Mouse (Mus musculus): Measurements from ENCODE around the gene Lrcol1.

The Lrcol1 gene

GRCm38 (mm10) chr5:110344524-110344923 is at the start of gene Lrcol1:
Gene Lrcol1 (plus strand): TSS chr5:110344730.
- no peak for DNase-seq (ENCODE audit: low spot score)

DNA sequence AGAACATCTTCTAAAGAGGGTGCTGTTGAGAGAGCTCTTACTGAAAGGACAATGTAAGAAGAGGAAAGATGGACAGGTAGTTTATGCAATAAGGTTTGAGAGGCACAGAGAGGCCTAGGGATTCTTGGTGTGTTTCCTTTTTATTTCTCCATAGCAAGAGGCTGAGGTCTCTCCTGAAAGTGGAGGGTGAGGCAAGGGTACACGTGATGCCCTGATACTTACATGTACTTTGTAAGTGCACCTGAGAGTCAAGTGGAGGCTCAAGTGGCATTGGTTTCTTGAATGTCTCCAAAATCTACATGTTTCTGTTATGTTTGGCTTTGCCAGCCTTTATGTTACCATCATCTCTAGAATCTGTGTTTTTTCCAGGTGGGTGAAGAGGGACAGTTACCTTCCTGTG is 47.9 kb upstream of the Lrcol1 start:
- no peak for DNase-seq (ENCODE audit: low spot score)

DNA sequence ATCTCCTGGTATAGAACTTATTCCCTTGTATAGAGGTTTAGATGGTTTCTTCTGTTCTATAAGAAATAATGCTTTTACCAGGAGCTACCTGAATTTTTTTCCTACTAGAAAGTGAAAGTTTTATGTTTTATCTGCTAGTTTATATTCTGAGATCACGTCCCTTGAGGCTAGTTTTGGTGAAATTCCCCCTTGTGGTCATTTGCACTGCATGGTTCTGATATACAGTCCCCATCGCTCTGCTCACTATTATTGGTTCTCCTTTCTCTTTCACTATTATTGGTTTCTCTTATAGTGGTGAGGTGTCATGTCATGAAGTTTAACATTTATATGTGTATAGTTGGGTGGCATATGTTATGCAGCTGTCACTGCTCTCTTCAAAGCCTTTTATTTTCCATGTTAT is 43.9 kb upstream of the Lrcol1 start:
- no peak for DNase-seq (ENCODE audit: low spot score)

- DNase-seq (ENCODE audit: low spot score): no peak
Measured at GRCm38 (mm10) chr5:110308861-110309260, 35.7 kb upstream of the Lrcol1 start.

GRCm38 (mm10) chr5:110313127-110313526 is 31.4 kb upstream of the Lrcol1 start:
- DNase-seq (ENCODE audit: low spot score): no peak

DNA sequence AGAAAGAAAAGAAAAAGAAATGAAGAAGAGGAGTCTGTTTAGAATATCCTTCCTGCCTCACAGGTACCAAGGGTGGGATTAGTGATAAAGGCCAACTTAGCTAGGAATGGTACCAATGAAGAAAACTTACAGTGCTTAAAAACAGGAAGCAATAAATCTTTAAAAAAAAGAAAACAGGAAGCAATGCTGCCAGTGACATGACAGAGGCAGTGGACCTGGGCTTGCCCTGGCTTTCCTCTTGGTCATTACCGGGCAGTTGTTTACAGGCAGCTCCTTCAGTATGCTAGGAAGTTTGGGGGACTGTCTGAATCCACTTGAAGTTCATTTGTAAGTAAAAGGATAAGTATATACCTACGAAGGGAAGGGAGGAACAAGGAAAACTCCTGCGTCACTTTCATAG is 14.0 kb upstream of the Lrcol1 start:
- no peak for DNase-seq (ENCODE audit: low spot score)

- DNase-seq (ENCODE audit: low spot score): no peak
Measured at GRCm38 (mm10) chr5:110338792-110339191, 5.7 kb upstream of the Lrcol1 start.

- no peak for DNase-seq (ENCODE audit: low spot score)
Measured at GRCm38 (mm10) chr5:110342648-110343284, 1.8 kb upstream of the Lrcol1 start, which contains the start of gene P2rx2. Gene P2rx2 (minus strand): TSS chr5:110343212.

- DNase-seq (ENCODE audit: low spot score): no peak
Measured at GRCm38 (mm10) chr5:110345553-110345952, 1.0 kb downstream of the Lrcol1 start.

- DNase-seq (ENCODE audit: low spot score): no peak
Measured at GRCm38 (mm10) chr5:110347006-110347405, 2.5 kb downstream of the Lrcol1 start.

DNA sequence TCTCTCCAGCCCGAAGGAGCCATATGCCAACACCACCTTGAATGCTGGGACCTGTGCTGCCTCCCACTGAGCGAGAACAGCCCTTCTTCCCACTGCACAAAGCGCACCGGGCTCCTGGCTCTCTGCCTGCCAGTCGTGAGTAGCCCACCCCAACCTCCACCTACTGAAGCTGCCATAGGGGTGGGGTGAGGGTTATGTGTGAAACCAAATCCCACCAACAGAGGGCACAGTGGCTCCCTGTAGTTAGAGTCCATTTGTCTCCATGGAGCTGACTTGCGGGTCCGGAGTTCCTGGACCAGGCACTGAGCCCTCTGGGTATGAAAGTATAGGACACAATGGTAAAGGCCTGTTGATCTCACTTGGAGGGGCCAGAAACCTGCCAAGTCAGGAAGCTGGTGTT is 10.2 kb downstream of the Lrcol1 start:
- no peak for DNase-seq (ENCODE audit: low spot score)

DNA sequence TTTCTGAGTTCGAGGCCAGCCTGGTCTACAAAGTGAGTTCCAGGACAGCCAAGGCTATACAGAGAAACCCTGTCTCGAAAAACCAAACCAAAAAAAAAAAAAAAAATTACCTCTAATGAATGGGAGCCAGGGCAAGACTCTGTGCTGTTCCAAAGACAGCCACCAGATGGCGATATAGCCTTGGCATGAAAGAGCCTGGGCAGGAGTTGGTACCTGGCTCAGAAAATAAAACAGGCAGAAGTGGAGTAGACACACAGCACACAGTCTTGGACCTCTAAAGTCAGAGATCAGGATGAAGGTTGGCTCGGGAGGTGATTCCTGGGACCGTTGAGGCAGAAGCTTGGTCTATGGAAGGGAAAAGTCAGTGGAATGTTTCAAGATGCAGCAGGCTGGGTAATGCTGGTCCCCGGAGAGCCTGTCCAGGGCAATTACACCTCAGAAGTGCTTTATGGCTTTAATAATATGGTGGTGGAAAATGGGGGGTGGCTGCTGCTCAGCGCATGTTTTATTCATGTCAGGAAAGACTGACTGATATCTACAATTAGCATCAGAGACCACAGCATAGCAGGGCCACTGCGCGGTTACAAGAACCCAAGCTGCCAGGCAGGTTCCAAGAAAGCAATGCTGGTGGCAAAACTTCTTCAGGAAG is 13.1 kb downstream of the Lrcol1 start:
- DNase-seq (ENCODE audit: low spot score): peak; percentile 73

GRCm38 (mm10) chr5:110361465-110361864 is 16.9 kb downstream of the Lrcol1 start:
- DNase-seq (ENCODE audit: low spot score): no peak

- no peak for DNase-seq (ENCODE audit: low spot score)
Measured at GRCm38 (mm10) chr5:110362813-110363178, 18.3 kb downstream of the Lrcol1 start.

DNA sequence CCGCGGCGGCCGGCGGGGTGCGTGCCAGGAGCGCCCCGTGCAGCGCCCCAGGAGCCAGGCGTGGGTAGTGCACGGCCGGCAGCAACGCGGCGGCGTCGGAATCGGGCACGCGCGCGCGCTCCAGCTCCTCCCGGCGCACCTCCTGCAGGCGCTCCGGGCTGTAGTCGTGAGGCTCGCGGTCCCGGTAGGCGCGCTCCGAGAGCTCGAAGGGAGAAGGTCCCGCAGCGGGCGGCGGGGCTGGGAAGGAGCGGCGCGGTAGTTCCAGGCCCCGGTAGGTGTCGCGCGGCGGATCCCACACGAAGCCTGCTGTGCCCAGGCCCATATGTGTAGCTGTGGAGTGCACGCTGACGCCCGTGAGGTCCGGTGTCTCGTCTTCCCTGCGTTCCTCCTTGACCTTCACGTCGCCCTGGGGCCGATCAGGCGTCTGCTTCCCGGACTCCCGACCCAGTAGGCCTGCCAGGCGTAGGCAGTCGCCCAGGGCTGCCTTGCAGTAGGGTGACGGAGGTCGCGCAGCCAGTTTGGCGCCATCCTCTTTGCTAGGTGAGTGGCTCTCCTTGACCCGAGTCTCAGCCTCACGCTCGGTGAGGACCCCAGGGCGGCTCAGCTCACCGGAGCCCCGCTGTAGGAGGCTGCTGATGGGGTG is 18.8 kb downstream of the Lrcol1 start:
- DNase-seq (ENCODE audit: low spot score): peak; percentile 57

DNA sequence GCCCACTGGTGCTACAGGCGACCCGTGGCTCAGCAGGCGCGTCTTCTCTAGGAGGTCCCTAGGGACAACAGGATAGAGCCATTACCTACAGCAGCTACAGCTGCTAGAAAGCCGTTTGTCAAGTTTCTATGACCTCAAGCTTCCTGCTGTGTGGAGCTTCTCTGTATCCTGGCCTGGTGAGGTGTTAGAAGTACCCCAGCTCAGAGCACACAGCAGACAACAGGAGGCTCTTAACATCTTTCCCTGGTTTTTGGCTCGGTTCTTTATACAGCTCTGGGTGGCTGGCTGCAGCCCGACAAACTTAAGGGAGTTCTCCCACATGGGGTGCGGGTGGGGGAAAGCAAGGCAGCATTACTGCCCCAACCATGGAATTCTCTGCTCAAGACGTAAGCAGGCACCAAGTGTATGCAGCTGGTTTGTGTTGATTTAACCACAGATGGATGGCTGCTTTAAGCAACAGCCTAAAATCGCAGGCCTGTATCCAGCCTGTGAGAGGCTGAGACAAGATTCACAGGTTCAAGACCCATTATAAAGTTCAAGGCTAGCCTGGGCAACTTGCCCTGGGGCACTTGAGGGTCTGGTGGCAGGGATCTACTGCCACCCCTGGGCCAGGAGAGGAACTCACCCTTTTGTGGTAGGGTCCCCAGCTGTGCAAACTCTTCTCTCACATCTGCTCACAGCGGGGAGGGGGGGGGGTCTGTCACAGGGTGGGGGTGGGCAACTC is 19.5 kb downstream of the Lrcol1 start:
- DNase-seq (ENCODE audit: low spot score): no peak

DNA sequence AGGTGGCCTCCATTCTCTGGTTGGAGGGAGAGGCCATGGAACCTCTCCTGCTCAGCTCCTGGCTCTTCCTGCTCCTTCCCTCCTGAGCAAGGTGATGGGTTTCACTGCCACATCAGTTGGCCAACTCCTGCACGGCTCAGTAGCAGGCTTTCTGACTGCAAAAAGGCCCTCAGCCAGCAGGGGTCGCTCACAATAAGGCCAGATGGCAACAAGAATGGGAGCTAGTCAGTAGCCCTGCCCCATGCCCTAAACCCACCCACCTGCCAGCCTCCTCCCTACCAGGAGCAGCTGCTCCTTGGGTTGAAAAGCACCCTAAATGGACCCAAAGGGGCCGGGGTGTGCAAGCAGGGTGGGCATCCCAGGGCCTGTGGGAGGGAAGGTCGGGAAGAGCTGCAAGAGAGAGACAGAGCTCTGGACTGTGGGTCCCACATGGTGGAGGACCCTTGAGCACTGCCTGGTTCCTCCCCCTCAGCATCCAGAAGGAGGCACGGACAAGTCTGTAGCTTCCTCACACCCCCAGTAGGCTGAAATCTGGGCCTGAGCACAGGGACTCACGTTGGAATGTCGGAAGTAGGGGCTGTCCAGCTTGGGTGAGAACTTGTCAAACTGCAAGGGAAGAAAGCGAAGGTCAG is 32.4 kb downstream of the Lrcol1 start:
- peak; percentile 61 for DNase-seq (ENCODE audit: low spot score)

GRCm38 (mm10) chr5:110378181-110378583 is 33.7 kb downstream of the Lrcol1 start:
- no peak for DNase-seq (ENCODE audit: low spot score)

DNA sequence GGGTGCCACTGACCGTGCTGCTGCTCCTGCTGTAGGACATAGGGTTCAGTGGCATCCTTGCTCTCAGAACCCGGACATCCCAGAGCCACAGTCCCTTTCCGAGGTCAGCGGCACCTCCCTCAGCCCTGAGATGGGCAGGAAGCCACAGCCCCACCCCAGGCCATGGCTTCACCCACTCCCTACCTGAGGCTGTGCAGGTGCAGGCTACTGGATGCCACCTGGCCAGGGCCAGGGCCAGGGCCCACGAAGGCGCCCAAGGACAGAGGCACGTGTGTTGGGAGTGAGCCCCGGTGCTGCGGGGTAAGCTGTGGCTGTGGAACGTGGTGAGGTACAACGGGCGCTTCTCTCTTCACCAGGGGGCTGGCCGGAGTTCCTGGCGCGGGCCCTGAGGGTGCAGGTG is 34.6 kb downstream of the Lrcol1 start:
- DNase-seq (ENCODE audit: low spot score): no peak

GRCm38 (mm10) chr5:110379823-110380222 is 35.3 kb downstream of the Lrcol1 start:
- DNase-seq (ENCODE audit: low spot score): no peak

DNA sequence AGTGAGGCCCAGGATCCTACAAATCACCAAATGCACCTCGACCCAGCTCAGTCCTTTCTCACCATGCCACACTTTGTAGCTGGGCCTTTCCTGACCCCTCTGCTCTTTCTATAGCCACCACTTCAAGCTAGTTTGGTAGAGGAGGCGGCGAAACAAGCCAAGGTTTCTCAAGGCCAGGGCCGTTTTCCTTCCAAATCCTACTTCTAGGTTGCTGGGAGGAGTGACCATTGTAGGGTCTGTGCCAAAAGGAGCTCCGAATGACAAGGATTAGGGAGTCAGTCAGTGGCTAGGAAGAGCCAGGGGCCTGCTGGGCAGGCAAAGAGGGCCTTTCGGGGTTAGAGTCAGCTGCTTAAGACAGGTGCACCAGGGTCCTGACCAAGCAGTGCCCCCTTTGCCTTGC is 40.0 kb downstream of the Lrcol1 start:
- no peak for DNase-seq (ENCODE audit: low spot score)

- DNase-seq (ENCODE audit: low spot score): no peak
Measured at GRCm38 (mm10) chr5:110385263-110385662, 40.7 kb downstream of the Lrcol1 start.
